Mouse (Mus musculus) megakaryocyte-erythroid progenitor cell, adult 5-6 weeks (primary cell): ENCODE results near the gene Cd47. TPM values are rescaled to one million over a fixed set of nuclear protein-coding genes. Genes with fewer than 3 reads are reported as not detected.

Experiments
- ATAC-seq: replicated peaks from 2 replicates; pipeline ENCODE4 v1.8.0; 2016; ENCODE audit warnings: mild to moderate bottlenecking, inconsistent platforms; ENCODE audit not compliant: severe bottlenecking, poor library complexity, low FRiP score, low TSS enrichment
- total RNA-seq, 2 experiments: library from RNA; stranded (forward) in 1 of 2; stranded (reverse) in 1 of 2; fragments of 200-1000, 215-1000 nt in 1 of 2; fragments of >200 nt in 1 of 2; fragmentation: Nextera tagmentation in 1 of 2; gene quantifications; 2 replicates each; pipeline ENCODE4 v1.2.3; 2014 to 2017

Cd47 gene
- total RNA-seq, 2 experiments from 2014 or later = 180 to 252 TPM

GRCm38 (mm10) chr16:49958900-49959436, 158.6 kb downstream of the Cd47 start:
- ATAC-seq = no peak

GRCm38 (mm10) chr16:49962305-49962704, 162.0 kb downstream of the Cd47 start:
- no peak for ATAC-seq

- ATAC-seq = peak; percentile 46
These were observed 164.1 kb downstream of the Cd47 start for GRCm38 (mm10) chr16:49964321-49964986.

Other genes with a start within 250 kb of the Cd47 start
- 6.6 and 7.8 TPM in 2 replicates for gene Ift57, start 101.3 kb upstream of the Cd47 start, total RNA-seq (2014; fragmentation: Nextera tagmentation)
- 19.8 and 26.7 TPM in 2 replicates for gene Ift57, start 101.3 kb upstream of the Cd47 start, total RNA-seq (2017)